Mouse (Mus musculus): ENCODE data around the gene Ormdl3.

DNA sequence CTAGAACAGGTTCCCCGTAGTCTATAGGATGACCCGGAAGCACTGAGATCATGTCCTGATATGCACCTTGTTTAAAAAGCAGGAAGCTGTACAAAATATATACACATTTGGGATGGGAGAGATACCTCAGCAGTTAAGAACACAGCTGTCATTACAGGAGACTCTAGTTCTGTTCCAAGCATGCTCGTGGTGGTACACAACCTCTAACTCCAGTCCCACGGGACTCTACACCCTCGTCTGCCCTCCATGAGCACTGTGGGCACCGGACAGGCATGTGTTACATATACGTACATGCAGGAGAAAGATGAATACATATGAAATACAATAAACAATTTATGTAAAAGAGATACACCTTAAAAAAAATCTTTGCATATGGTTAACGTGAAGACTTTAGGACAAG lies 44.6 kb downstream of the Ormdl3 start:
- TF ChIP-seq CTCF (IDR thresholded peaks at IDR 0.05; ENCODE audit: extremely low read depth, insufficient read depth, low read length) = no peak
- TF ChIP-seq POLR2A (IDR thresholded peaks at IDR 0.05; ENCODE audit: extremely low read depth, insufficient read depth, low read length) = no peak
